Mouse (Mus musculus) CD8-positive naive resting alpha-beta T cell, adult 2 months (primary cell): ENCODE measurements around the gene Vasn.

ENCODE experiments used
- DNase-seq, 2 experiments: peaks; one replicate each; pipeline ENCODE4 v3.0.0; 2022; ENCODE audit warnings: low read depth in 2 of 2, low spot score in 2 of 2

Gene Vasn

DNA sequence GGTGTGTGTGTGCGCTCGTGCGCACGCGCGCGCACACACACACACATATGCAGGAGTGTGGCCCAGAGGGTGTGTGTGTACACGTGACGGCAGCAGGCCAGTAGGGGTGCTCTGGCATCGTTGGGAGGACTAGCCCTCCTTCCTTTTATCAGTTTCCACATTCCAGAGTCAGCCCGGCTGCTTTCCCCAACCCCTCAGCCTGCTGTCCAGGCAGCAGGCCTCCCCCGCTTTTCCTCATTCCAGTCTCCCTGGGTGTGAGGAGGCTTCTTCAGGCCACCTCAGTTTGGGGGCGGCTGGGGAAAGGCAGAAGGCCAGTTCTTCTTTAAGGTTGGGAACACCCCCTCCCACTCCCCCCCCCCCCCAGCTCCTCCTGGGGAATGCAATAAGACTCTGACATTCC is 2.4 kb downstream of the Vasn start:
- no peak for DNase-seq

DNA sequence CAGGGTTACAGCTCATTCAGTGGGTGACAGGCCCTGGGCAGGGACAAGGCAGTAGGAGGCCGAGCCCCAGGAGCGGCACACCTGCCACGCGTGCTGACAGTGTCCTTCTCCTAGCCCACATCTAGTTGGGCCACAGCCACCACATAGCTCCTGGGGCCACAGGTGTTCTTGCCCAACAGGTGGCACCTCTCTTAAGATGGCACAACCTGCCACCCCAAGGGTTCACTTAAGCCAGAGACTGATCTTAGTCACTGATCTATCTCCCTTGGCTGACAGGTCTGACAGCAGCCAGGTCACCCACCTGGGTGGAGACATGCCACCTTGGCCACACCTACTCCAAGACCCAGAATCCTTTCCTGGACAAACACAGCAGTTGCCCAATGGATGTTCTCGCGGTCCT is 3.2 kb downstream of the Vasn start:
- no peak for DNase-seq

DNA sequence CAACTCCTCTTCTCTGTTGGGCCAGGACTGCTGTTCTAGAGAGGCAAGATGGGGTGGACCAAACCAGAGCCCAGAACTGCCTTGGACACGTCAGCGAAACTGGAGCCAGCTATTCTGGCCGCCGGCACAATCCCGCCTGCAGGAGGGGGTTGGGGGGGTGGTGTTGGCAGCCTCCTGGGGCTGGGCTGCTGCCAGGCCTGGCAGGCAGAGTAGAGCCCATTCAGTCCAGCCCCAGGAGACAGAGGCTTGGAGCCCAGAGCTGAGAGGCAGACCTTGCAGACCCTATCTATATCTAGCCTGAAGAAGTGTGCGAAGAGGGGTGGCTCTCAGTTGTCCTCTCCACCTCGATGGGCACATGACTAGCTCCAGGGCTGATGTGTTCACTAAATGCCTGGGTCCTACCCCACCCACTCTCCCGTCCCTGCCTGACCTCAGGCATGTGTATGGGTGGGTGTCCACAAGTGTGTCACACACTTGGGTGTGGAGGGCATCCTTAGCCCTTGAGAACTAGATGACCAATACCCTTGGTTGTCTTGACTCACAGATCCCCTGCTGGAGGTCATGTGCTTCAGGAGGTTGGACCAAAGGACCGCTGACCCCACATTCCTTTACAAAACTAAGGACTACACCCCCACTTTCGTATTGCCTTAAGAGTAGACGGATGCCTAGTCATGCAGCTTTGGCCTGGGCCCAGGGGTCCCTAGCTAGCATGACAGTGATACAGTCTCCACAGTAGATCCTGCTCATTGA is 4.1 kb downstream of the Vasn start:
- DNase-seq = no peak

DNA sequence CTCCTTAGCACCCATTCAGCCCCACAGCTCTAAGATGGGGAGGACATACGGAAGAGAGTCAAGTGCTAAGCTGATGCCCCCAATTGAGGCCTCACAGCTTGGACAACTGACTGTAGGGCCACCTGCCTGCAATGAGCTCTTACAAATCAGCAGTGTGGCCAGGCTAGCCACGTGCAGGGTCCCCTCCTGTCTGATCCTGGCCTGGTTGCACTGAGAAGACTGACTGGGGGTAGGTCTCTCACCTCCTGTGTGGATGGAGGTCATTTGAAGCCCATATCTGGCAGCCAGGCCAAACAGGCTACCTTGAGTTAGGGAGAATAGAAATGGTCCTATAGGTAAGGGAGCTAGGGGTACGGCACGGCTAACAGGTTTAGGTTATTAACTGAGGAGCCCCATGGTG is 6.1 kb downstream of the Vasn start:
- no peak for DNase-seq

DNA sequence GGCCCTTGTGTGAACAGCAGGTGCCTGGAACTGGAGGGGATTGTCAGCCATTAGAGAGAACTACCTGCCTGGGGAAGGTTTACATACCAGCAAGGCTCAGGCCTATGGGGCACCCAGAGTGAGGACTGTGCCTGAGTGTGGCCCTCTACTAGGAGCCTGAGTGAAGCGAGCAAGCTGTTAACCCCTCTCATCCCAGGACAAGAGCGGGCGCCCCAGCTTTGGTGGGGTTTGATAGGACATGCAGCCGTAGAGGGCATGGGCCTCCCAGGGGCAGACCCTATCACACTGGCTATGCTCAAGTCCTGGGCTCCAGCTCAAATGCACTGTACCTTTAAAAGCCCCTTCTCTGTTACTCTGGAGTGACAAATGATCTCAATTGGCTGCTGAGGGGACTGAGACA is 7.1 kb downstream of the Vasn start:
- DNase-seq = no peak

DNA sequence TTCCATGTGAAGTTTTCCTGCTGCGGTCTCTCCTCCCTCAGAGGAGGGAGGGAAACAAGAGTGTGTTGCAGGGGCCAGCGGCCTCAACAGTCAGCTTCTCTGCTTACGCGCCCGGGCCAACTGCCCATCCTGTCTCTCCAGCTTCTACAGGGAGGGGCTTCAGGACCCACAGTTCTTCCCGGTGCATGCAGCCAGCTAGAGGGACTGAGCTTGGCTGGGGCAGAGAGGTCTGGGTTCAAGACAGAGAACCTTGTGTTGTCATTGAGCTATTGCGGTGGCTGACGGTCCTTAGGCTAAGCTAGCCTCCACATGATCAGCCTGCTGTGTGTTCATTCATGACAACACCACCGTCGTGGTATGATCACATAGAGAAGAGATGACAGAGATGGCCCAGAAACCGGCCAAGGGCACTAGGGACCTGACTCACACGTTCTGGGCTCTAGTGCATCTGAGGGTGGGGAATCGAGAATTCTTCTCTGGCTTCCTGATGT is 8.0 kb downstream of the Vasn start:
- DNase-seq = no peak

DNA sequence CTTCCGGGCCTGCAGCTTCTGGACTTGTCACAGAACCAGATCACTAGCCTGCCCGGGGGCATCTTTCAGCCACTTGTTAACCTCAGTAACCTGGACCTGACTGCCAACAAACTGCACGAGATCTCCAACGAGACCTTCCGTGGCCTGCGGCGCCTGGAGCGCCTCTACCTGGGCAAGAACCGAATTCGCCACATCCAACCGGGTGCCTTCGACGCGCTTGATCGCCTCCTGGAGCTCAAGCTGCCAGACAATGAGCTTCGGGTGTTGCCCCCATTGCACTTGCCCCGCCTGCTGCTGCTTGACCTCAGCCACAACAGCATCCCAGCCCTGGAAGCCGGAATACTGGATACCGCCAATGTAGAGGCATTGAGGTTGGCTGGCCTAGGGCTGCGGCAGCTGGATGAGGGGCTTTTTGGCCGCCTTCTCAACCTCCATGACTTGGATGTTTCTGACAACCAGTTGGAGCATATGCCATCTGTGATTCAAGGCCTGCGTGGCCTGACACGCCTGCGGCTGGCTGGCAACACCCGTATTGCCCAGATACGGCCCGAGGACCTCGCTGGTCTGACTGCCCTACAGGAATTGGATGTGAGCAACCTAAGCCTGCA is 8.8 kb downstream of the Vasn start:
- no peak for DNase-seq

DNA sequence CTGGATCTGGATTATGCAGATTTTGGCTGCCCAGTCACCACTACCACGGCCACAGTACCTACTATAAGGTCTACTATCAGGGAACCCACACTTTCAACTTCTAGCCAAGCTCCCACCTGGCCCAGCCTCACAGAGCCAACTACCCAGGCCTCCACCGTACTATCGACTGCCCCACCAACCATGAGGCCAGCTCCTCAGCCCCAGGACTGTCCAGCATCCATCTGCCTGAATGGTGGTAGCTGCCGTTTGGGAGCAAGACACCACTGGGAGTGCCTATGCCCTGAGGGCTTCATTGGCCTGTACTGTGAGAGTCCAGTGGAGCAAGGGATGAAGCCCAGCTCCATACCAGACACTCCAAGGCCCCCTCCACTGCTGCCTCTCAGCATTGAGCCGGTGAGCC is 9.5 kb downstream of the Vasn start:
- no peak for DNase-seq

DNA sequence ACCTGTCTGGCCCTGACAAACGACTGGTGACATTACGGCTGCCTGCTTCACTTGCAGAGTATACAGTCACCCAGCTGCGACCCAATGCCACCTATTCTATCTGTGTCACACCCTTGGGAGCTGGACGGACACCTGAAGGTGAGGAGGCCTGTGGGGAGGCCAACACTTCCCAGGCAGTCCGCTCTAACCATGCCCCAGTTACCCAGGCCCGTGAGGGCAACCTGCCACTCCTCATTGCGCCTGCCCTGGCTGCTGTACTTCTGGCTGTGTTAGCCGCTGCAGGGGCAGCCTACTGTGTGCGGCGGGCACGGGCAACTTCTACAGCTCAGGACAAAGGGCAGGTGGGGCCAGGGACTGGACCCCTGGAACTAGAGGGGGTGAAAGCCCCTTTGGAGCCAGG is 10.0 kb downstream of the Vasn start:
- DNase-seq = no peak

DNA sequence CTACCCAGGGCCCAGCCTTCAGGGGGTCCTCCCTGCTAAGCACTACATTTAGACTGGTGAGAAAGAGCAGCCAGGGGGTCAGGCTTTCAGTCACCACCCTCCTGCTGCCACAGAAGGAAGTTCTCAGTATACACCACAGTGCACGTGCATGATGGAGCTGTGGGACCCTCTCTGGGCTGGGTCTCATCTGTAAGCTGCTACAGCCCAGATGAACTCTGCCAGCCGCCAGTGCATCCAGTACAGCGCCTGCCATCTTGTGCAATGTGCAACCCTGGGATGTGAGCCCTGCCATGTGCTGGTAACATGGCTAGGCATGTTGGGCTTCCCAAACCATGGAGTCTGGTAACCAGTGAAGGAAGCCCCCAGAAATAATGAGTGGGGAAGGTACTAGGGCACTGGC is 10.4 kb downstream of the Vasn start:
- DNase-seq = no peak

DNA sequence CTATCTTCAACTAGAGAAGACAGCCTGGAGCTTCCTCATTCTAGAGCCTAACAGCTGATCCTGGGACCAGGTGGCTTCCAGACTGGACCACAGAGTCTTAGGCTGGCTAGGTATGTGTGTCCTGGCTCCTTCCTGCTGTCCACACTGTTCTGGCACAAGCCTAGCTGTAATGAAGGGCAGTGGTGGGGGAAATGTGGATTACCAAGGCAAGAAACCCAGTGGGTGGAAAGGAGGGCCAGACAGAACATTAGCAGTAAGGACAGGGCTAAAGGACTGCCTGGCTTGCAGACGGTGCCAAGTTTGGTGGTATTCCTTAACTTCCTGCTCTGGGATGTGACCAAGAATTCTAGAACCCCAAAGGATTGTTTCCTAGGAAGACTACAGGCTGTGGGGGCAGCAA is 11.3 kb downstream of the Vasn start:
- no peak for DNase-seq

DNA sequence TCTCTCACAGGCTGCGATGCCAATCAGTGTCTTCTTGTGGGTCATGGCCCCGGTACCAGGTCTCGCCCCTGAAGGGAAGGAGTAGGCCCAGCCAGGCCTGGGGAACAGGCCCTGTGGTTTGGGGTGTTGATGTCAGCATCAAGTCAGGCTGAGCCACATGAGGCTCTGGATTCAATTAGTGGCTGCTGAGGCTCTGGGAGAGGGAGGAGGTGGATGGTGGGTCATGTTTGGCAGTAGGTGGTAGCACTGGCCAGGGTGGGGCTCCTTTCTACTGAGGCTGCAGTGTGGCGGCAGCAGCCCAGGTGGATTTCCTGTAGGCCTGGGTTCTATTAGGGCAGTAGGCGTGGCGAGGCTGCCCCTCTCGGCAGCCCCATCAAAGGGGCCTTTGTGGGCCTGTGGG is 11.9 kb downstream of the Vasn start:
- DNase-seq = no peak

DNA sequence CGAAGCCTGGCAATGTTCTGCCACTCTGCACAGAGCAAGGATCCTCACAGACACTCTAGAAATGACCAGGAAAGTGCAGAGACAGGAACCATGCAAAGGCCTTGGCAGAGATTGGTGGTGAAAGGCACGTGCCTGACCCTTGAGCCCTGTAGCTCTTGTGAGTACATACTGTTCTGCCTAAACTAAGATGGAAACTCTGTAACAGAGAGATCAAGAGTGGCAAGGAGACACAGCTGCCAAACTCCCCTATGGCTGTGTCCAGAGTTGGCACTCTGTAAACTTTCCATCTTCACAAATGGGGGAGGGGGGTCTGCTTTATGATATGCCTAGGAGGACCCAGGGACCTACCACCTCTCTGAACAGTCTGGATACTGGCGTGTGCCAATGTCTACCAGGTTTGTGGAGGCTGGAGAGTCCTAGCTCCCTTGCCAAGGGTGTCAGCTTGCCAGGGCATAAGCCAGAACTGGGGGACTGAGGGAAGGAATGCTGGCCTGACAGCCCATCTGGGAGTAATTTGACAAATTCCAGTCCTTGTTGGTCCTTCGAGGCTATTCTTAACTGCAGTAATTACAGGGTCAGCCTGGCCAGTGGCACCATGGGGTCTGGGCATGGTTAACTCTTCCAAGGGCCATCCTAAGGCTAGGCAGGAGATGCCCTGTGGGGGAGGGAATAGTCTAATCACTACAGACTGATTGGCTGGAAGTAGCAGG is 13.1 kb downstream of the Vasn start:
- no peak for DNase-seq

DNA sequence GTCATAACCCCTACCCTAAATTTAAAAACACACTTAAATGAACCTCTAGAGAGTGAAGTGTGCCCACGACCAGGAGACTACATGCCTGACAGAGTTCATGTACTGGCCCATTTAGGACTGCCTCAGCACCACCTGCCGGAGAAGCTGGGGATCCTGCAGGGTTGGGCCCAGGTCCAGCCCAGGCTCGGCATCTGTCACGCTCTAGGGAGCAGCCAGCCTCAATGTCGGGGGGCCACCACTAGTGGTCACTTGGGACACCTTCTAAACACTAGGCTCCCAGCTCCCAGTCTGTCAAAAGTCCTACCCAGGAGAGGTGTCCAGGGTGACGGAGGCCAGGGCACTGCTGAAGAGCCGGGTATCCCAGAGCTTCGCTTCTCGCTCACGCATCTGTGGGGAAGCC is 15.0 kb downstream of the Vasn start:
- DNase-seq = no peak

DNA sequence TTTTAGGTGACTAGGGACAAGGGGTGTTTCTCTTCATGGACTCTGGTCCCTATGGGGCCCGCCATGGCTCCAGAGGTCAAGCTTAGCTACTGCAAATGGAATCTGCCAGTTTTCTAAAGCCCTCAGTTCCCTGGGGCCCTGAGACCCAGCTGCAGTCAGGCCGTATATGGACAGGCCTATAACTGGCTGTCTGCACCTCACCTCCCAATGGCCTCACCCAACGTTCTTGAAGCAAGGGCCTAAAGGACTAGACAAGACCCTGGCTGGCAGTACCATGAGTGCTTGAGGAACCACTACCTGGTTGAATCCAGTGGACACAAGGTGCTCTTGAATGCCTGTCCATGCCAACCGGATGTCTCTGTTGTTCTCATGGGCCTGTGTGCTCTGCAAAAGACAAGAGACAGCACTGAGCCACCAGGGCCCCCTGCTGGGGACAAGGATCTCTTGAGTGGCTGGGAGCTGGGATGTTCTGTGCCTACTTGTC is 15.6 kb downstream of the Vasn start:
- DNase-seq = no peak

DNA sequence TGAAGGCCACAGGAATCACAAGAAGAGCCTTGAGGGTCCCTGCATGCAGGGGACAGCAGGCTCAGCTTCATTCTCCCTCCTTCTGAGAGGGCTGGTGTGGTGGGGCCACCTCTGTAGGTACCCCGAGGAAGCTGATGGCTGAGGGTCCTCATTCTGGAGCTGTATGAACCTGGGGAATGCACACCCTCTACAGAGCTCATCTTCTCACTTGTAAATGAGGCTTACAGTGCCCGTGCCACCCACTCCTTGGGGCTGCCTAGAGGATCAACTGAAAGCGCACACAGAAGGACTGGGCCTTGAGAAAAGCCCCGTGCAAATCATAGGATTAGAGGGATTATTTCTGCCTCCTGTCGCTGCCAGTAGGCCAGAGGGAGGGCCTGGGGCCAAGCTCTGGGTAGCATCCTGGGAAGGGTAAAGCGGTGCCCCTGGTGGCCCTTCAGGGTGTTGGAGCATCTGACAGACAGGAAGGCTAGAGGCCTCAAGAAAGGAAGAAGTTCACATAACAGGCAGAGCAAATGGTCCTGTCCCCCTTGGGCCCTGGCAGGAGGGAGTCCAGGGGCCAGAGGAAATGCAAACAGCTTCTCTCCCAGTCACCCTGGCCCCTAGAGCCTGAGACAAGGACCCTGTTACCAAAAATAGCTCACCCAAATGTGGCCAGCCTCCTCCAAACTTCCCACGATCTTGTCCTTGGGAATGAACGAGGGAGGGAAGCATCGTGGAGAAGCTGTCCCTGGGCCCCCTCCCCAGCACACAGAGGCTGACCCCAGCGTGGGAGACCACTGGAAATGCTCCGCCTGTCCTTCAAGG is 16.2 kb downstream of the Vasn start:
- no peak for DNase-seq

DNA sequence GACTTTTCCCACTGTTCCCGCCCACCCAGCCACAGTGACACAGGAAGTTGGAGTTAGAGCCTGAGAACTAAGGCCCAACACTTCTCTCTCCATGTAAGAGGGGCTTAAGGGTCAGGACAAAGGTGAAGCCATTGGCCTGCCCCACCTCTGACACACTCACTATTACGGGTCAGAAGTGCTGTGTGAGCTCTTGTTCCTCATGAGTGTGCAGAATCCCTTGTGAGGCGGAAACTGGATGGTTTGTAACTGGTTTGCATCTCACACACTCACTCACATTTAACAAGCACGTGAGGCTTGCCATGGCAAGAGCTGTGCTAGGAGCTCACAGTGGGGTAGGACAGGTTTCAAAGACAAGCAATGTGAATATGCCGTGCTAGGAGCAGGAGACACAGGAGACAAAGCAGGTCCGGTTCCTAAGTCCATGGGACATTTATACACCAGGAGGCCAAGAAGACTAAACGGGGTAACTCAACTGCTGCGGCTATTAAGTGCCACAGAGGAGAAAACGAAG is 16.9 kb downstream of the Vasn start:
- DNase-seq = no peak

DNA sequence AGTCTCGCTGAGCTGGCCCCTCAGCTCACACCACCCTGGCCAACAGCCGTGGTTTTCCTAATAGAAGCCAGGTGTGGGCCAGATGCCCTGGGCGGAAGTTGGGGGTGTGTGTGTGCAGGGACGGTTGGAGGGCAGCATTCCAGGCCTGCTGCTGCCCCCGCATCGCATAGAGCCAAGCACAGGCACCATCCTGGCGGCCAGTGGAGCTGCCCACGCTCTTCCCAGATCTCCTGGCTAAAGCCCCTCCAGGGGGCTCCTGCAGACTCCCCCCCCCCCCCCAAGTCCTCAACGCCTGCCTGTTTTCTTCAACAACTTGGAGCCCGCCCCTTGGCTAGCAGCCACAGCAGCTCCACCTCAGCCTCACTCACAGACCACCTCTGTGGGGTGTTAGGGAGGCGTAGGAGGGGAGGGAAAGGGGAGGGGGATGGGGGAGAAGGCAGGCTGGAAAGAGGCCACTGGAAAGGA is 19.1 kb downstream of the Vasn start:
- no peak for DNase-seq

DNA sequence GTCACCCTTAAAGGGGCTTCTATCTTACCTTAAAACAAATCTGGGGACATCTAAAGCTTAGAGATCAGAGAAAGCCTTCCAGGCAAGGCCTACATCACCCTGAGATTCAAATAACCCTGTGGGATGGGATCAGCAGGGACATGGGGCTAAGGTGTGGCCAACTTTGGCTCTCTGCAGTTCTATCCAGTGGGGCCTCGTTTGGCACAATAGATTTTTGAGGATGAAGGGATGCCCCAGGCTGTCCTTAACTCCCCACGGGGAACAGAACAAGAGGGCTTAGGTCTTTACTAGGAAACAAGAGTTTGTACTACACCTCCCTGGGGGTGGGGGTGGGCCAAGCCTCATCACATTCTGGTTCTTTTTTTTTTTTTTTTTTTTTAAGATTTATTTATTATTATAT is 19.6 kb downstream of the Vasn start:
- DNase-seq = no peak

DNA sequence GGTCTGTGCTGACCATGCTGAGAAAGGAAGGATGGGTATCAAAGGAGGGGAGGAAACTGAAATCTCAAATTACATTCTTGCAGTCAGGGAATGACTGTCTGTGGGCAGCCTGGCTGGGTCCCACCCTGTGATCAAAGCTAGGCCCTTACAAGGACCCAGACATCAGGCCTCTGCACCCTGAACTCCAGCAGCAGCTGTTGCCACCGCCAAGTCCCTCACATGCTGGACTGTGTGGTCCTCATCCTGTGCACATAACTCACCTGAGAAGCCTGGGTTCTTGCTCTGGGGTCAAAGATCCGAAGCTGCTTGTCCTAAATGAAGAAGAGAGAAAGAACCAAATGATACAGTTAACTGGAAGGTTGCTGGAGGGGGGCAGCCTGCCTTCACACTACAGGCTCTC is 21.9 kb downstream of the Vasn start:
- no peak for DNase-seq

DNA sequence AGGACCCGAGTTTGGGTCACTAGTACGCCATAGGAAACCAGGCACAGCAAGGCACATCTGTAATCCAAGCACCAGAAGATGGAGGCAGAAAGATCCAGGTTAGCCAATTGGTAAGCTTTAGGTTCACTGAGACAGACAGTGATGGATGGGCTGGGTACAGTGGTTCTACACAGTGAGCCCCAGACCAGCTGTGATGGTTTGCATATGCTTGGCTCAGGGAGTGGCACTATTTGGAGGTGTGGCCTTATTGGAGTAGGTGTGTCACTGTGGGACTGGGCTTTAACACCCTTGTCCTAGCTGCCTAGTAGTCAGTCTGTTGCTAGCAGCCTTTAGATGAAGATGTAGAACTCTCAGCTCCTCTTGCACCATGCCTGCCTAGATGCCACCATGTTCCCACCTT is 24.1 kb downstream of the Vasn start:
- no peak for DNase-seq
